Mouse (Mus musculus) stomach, postnatal 0 days (tissue): Measurements from ENCODE around the gene Bap1.

ENCODE experiments used
- CTCF ChIP-seq: IDR thresholded peaks from 2 replicates; pipeline ENCODE4 v1.5.1; 2016; ENCODE audit warnings: antibody characterized with exemption, low read depth, mild to moderate bottlenecking, moderate library complexity
- EP300 ChIP-seq: optimal IDR thresholded peaks from 2 replicates; pipeline ENCODE3; 2016; ENCODE audit warnings: antibody characterized with exemption

- TF ChIP-seq CTCF (no peak), EP300 (no peak)
Observed at GRCm38 (mm10) chr14:31211854-31212253, 39.4 kb upstream of the Bap1 start.
